Mouse (Mus musculus): ENCODE measurements around the gene Wtip.
"Not testable (repeated sequence)": the region's sequence is repeated elsewhere in the genome, so short reads cannot be mapped to it uniquely, and the experiment has no call there.

Wtip gene

DNA sequence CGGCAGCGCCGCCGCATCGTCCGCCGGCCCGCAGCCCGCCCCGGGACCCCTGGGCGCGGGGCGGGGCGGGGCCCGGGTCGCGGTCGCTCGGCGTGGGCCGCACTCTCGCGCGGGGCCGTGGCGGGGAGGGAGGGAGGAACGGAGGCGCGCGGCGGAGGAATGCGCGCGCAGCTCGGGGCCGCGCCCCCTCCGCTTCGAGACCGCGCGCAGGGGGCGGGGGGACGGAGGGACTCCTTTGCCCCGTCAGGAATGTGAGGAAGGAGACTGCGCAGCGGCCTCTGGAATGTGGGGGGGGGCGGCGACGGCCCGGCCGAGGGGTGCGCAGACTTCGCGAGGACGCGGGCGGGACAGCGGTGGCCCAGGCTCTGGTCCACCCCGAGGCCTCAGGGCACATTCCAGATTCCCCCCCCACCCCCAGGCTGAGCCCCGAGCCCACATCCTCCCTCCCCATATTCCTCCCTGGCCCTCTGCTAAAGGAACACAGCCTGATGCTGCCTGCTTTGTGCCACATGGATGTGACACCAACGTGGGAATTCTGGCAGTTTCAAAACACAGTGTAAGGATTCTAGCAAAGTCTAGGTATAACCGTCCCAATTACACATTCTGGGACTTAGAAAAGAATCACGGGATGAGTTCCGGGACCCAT, at the start of gene Wtip:
Wtip (minus strand) TSS at position 152 of the 646 bp plus-strand sequence.
- DNase-seq, result no peak

GRCm38 (mm10) chr7:34176241-34176640, 43.2 kb upstream of the Wtip start:
- DNase-seq, result not testable (repeated sequence)

DNA sequence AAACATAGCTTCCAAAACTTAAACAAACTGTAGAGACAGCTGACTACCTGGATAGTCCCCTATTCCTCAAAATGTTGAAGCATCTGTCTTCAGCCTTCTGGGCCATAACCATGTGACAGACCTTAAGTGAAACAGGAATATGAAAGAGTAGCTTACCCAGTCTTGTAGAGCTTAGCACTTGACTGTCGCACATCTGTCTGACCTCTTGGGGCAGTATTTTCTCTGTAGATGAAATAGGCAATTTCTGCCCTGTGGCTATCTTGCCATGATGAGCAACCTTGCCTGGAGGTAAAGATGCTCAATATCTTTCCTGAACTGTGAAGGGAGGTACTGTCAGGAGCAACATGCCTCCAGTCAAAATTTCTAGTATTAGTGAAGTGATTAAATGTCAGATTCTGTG, 39.2 kb upstream of the Wtip start:
- DNase-seq, result no peak

- no peak for DNase-seq
Measured at GRCm38 (mm10) chr7:34169454-34169853, 36.4 kb upstream of the Wtip start, which contains the start of gene Uba2. Uba2 (minus strand) TSS chr7:34169599.

DNA sequence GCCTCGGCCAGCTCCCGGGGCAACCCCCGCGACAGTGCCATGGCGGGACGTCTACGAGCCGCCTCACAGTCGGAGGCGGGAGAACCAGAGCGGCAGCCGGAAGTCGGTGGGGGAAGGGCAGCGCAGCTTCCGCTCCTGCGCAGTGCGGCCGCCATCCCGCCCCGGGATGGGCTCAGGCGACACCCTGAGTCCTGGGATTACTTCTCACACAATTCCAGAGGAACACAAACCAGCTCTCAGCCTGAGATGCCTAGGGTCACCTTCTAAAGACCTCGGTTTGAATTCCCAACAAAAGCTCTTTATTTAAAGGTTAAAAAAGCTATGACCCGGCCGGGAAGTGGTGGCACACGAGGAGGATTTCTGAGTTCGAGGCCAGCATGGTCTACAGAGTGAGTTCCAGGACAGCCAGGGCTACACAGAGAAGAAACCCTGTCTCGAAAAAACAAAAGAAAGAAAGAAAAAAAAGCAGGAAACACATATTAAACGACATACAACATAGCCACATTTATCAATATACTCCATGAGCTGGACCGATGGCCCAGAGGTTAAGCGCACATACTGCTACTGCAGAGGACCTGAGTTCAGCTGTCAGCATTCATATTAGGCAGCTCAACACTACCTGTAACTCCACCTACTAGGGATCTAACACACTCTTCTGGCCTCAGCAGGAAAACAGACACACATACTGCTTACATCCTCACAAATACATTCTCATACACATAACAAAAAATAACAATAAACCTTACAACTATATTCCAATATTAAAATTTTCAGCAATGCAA, 35.6 kb upstream of the Wtip start:
- DNase-seq, result peak; percentile 90

GRCm38 (mm10) chr7:34167766-34168469, 34.9 kb upstream of the Wtip start:
- DNase-seq, result peak; percentile 31

DNA sequence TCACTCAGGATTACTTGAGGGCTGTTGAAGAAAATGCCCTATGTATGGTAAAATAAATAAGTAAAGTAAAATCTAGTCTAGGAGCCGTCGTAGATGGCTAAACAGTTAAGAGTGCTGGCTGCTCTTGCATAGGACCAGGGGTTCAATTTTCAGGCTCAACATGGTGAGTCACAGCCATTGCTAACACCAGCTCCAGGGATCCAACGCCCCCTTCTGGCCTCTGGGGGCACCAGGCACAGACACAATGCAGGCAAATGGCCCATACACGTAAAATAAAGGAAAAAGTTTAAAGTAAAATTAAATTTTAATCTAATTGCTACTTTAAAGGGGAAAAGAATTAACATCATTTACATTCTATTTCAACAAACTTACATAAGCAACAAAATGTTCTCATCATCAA, 33.8 kb upstream of the Wtip start:
- DNase-seq, result no peak

- no peak for DNase-seq
Measured at GRCm38 (mm10) chr7:34165999-34166398, 32.9 kb upstream of the Wtip start.

DNA sequence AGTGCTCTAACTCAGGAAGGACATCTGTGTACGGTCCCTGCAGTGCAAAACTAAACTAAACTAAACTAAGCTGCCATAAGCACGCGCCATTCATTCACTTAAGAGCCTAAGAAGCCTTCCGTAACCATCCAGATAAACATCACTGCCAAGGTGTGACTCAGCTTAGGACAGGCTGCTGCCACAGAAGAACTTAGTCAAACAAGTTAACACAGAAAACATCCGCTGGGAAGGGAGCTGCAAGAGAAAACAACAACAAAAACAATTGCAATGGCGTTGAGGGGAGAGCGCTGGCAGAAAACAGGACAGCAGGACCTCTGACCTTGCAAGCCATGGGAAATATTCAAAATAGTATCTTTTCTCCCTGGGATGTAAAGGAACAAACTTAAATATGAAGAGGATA, 31.6 kb upstream of the Wtip start:
- no peak for DNase-seq

GRCm38 (mm10) chr7:34159167-34159566, 26.1 kb upstream of the Wtip start:
- no peak for DNase-seq

DNA sequence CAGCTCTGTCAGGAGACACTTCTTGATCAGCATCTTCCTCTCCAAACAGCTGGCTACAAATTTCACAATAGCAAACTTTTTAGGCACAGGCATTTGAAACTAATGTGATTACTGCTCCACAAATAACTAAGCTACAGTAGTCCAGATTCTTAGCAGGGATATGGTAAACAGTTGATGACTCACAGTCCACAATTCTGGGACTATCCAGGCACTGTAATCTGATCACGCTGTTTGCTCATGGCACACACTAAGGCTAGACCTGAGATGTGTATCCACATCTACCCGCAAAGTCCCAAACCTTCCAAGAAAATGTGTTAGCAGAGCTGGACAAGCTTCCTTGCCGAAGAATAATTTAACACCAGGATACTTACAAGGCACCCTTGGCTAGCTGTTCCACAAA, 24.9 kb upstream of the Wtip start:
- no peak for DNase-seq

DNA sequence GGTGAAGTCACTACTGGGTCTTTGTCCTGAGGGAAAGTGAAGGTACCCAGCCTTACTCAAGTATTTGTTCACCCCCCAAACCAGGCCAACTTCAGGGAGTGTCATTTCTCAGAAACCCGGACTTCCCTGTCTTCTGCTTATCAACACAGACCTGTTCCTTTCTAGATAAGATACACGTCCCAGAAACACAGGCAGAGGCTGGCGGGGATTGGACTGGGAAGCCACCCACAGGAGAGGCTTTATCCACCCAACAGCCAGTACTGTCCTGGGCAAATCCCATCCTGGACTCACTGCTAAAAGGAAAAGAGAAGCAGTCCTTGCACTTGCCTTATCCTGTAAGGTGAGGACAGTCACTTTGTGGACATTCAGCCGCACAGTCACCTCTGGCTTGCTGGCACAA, 14.1 kb upstream of the Wtip start:
- DNase-seq, result no peak

- DNase-seq, result no peak
Measured at GRCm38 (mm10) chr7:34141123-34141522, 8.1 kb upstream of the Wtip start.

DNA sequence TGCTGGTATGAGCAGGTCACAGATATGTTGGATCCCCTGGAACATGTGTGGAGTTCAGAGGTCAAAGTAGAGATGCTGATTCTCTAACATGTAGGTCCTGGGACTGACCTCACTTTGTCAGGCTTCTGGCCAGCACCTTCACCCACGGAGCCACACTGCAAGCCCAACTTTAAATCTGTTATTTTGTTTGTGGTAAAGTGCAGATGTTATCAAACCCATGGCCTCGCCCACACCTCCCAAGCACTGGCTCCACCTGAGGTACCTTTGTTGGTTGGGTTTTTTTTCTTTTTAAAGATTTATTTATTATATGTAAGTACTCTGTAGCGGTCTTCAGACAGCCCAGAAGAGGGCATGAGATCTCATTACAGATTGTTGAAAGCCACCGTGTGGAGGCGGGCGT, 6.4 kb upstream of the Wtip start:
- DNase-seq, result no peak

DNA sequence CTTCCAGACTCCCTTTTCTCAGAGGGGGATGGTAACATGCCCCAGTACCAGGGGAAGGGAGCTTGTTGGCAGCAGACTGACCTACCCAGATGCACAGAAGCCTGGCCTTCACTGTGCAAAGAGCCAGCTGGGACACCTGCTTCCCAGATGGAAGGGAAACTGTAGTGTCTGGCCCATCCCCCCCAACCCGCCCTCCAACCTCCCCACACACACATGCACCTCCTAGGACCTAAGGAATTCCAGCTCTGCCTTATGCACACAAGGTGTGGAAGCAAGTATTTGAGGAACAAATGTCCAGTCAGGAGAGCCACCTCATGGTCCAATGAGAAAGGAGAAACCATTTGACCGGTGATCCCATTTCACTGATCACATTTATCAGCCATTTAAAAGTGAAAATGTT, 1.3 kb upstream of the Wtip start:
- no peak for DNase-seq

- no peak for DNase-seq
Measured at GRCm38 (mm10) chr7:34132355-34133079, 551 bp downstream of the Wtip start.

- no peak for DNase-seq
Measured at GRCm38 (mm10) chr7:34131959-34132354, 1.1 kb downstream of the Wtip start.

- DNase-seq, result no peak
Measured at GRCm38 (mm10) chr7:34131118-34131517, 1.9 kb downstream of the Wtip start.

DNA sequence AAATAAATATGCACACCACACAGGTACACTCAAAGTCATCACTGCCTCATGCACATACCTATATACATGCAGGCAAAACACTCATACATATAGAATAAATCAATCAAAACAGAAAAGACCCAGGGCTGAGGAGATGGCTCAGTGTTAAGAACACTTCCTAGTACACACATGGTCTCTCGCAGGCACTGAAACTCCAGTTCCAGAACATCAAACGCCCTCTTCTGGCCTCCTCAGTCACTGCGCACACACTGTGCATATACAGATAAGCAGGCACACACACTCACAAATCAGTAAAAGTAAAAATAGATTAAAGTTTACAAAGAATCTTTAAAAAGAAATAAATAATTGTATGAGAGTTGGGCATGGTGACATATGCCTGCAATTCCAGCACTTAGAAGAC, 6.8 kb downstream of the Wtip start:
- DNase-seq, result no peak

DNA sequence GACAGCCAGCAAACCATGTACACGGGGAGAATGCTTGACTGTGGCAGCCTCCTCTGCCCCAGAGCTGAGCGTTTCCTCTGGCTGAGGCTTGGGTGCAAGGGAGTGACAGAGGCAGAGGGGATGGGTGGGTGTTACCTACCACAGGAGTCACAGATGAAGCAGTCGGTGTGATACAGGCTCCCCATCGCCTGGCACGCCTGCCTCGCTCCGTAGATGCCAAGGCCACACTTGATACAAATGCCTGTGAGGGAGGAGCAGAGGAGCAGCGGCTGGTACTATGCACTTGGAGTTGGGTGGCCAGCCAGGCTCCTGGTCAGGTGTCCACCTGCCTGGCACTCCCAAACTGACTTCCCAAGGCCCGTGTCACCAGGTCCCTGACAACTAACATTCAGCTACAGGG, 7.7 kb downstream of the Wtip start:
- DNase-seq, result no peak

- DNase-seq, result no peak
Measured at GRCm38 (mm10) chr7:34122987-34123720, 9.9 kb downstream of the Wtip start.

- not testable (repeated sequence) for DNase-seq
Measured at GRCm38 (mm10) chr7:34120636-34121035, 12.4 kb downstream of the Wtip start.

DNA sequence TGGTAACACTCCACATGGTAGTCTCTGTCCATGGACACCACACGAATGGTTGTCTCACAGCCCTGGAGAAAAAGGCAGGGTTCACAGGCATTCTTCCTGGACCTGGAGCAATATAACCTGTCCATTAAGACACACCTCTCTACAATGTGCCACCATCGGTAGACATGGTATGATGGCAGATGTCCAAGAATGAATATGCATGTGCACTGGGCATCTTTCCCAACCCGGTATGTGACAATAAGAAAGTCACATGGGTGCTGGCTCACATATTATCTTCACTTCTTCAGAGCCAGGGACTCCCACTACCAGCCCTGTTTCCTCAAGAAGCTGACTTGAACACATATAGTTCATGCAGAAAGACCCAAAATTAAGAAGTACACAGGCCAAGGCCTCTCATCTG, 16.5 kb downstream of the Wtip start:
- no peak for DNase-seq
